Mouse (Mus musculus): ENCODE measurements around the gene Gpt2.

GRCm38 (mm10) chr8:85474924-85475323, 17.5 kb upstream of the Gpt2 start:
- no peak for TF ChIP-seq POLR2A (IDR thresholded peaks at IDR 0.05; ENCODE audit: borderline replicate concordance, low read depth, low read length)
- TF ChIP-seq CTCF (IDR thresholded peaks at IDR 0.05; ENCODE audit: low read depth, low read length): no peak

Data from bone marrow macrophage, adult 2 months (primary cell).